Comparison of ENCODE assay signal across 13 mouse cellular contexts in genomic region chr2:173251133-173251532, GRCm38 (mm10). TPM values are rescaled to one million over a fixed set of nuclear protein-coding genes. Genes with fewer than 3 reads are reported as not detected.
DNase-seq lines count a peak whose midpoint lies in the region; ATAC-seq and TF ChIP-seq lines count a peak whose summit lies in the region.
"Had no signal": no experiment of that assay in that cellular context is flagged by ENCODE, and none has a peak within 500 bp of the region (broad histone marks: within the 10 kb centered on the region; RNA-seq: fewer than 3 reads in every experiment).

No protein-coding gene starts in this region.

- peak overlapping the region; percentile 75 for H3K27ac ChIP-seq in heart, embryonic 10.5 days
- peak overlapping the region; percentile 67 for H3K27ac ChIP-seq in kidney, embryonic 15.5 days
- H3K27ac ChIP-seq: hindbrain, embryonic 15.5 days; liver, embryonic 15.5 days had no signal

- 61% methylated on average over 7 of the region's 7 CpGs for WGBS in heart, embryonic 10.5 days
- 29% methylated on average over 7 of the region's 7 CpGs for WGBS in kidney, embryonic 15.5 days

- H3K27me3 ChIP-seq in heart, embryonic 10.5 days (ENCODE audit: insufficient read depth, poor library complexity, severe bottlenecking): peaks cover 57% of the 10 kb centered on the region
- H3K27me3 ChIP-seq in E14TG2a.4 (ENCODE audit: insufficient read depth, low read length): no peaks in the 10 kb centered on the region
- no peaks in the 10 kb centered on the region for H3K27me3 ChIP-seq in kidney, embryonic 15.5 days
- H3K27me3 ChIP-seq: embryonic facial prominence, embryonic 12.5 days; hindbrain, embryonic 15.5 days; liver, embryonic 15.5 days had no signal

- TF ChIP-seq CTCF in E14TG2a.4 (conservative IDR thresholded peaks at IDR 0.05; ENCODE audit: low read length): no peak

- DNase-seq in heart, embryonic 10.5 days (ENCODE audit: low spot score): no peak
- no peak for DNase-seq in heart, postnatal 25 days (ENCODE audit: low spot score)
- peak; percentile 41 for DNase-seq in kidney, adult 9 months
- no peak for DNase-seq in kidney, adult 8-10 months
- DNase-seq in urinary bladder, postnatal 10 days (ENCODE audit: low spot score): no peak
- DNase-seq in layer of hippocampus, adult 11-12 months (ENCODE audit: low spot score): no peak
- DNase-seq: adrenal gland, postnatal 14 days; cerebellum, adult 8-10 months had no signal

- no peak overlapping the region for H3K4me3 ChIP-seq in heart, embryonic 10.5 days
- H3K4me3 ChIP-seq in E14TG2a.4 (replicated peaks; ENCODE audit: low read length): peak overlapping the region; percentile 29
- H3K4me3 ChIP-seq in kidney, embryonic 15.5 days (replicated peaks): no peak overlapping the region
- H3K4me3 ChIP-seq: embryonic facial prominence, embryonic 12.5 days; hindbrain, embryonic 15.5 days; liver, embryonic 15.5 days had no signal

- intact Hi-C loops in heart, postnatal 25 days (cut with DNase I): no loop called here

- ATAC-seq in kidney, embryonic 15.5 days (replicated peaks; ENCODE audit: low FRiP score): no peak; the same call in 1 of the 2 replicates

- H3K9ac ChIP-seq in kidney, embryonic 15.5 days: no peak overlapping the region; the same call in 1 of the 2 replicates
- H3K9ac ChIP-seq: embryonic facial prominence, embryonic 12.5 days; hindbrain, embryonic 15.5 days; liver, embryonic 15.5 days had no signal

- H3K9me3 ChIP-seq in heart, embryonic 10.5 days: no peaks in the 10 kb centered on the region
- peaks cover 5% of the 10 kb centered on the region for H3K9me3 ChIP-seq in E14TG2a.4 (ENCODE audit: low read length)
- no peaks in the 10 kb centered on the region for H3K9me3 ChIP-seq in kidney, embryonic 15.5 days (replicated peaks)
- H3K9me3 ChIP-seq: embryonic facial prominence, embryonic 12.5 days; hindbrain, embryonic 15.5 days; liver, embryonic 15.5 days had no signal

- H3K36me3 ChIP-seq in heart, embryonic 10.5 days: no peaks in the 10 kb centered on the region
- H3K36me3 ChIP-seq in E14TG2a.4 (ENCODE audit: insufficient read depth, low read length): peaks cover 7% of the 10 kb centered on the region; the same call in 1 of the 2 replicates
- H3K36me3 ChIP-seq in kidney, embryonic 15.5 days: no peaks in the 10 kb centered on the region
- H3K36me3 ChIP-seq: embryonic facial prominence, embryonic 12.5 days; hindbrain, embryonic 15.5 days; liver, embryonic 15.5 days had no signal

- H3K4me1 ChIP-seq in heart, embryonic 10.5 days: peaks cover 91% of the 10 kb centered on the region
- peaks cover 96% of the 10 kb centered on the region for H3K4me1 ChIP-seq in E14TG2a.4 (replicated peaks; ENCODE audit: low read depth, low read length)
- H3K4me1 ChIP-seq in kidney, embryonic 15.5 days: peaks cover 97% of the 10 kb centered on the region
- H3K4me1 ChIP-seq: liver, embryonic 15.5 days had no signal

- H3K4me2 ChIP-seq in kidney, embryonic 15.5 days: peak overlapping the region; percentile 8; the same call in 1 of the 2 replicates
- H3K4me2 ChIP-seq: embryonic facial prominence, embryonic 12.5 days; hindbrain, embryonic 15.5 days; liver, embryonic 15.5 days had no signal

RNA-seq across cellular contexts. Expression of gene Pmepa1, which starts 25.2 kb away (rescaled TPM):
- polyA plus RNA-seq in heart, embryonic 10.5 days (2016; fragmentation: Nextera tagmentation; extraction: Ambion mirVana): 1.4 and 1.9 TPM in 2 replicates
- total RNA-seq in heart, postnatal 25 days (2021): 10 to 100 TPM; 28.2 to 31.9 TPM
- polyA plus RNA-seq in kidney, embryonic 15.5 days (2015; fragmentation: Nextera tagmentation; extraction: Ambion mirVana): 4.0 and 4.5 TPM in 2 replicates

RNA-seq across cellular contexts. Expression of gene Zbp1, which starts 32.4 kb away (rescaled TPM):
- polyA plus RNA-seq in heart, embryonic 10.5 days (2016; fragmentation: Nextera tagmentation; extraction: Ambion mirVana): not detected in 2 replicates
- total RNA-seq in heart, postnatal 25 days (2021): 1 to 10 TPM in 1 of 2 experiments, under 1 TPM in 1; 0.26 to 1.5 TPM
- 0.40 and 0.64 TPM in 2 replicates for polyA plus RNA-seq in kidney, embryonic 15.5 days (2015; fragmentation: Nextera tagmentation; extraction: Ambion mirVana)
- polyA plus RNA-seq: embryonic facial prominence, embryonic 12.5 days had no signal
